Mouse (Mus musculus) spleen, adult 12 weeks (tissue): ENCODE measurements at regions not wholly inside any gene's neighbourhood (a gene's known extent, or its start where the extent isn't known, plus 50 kb on each side); places are given as distances from the start of the nearest gene placed in this dataset.

Experiments used
- DNase-seq: peaks from one replicate; pipeline ENCODE4 v3.0.0; 2022; ENCODE audit warnings: low spot score

DNA sequence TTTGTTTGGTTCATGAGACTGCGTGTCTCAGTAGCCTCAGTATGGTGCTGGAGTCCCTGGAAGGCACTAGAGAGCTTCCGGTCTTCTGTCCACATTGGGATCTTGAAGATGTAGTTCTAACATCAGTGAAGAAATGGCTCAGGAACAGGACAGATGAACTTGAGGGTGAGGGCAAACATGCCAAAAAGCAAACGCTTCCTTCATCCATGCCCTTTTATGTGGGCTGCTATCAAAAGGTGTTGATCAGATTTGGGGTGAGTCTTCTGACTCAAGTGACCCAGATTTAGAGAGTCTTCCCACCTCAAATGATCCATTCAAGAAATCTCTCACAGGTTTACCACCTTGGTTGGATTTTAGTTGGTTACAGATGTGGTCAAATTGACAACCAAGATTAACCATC, 304.1 kb upstream of the Klf3 start:
- no peak for DNase-seq

DNA sequence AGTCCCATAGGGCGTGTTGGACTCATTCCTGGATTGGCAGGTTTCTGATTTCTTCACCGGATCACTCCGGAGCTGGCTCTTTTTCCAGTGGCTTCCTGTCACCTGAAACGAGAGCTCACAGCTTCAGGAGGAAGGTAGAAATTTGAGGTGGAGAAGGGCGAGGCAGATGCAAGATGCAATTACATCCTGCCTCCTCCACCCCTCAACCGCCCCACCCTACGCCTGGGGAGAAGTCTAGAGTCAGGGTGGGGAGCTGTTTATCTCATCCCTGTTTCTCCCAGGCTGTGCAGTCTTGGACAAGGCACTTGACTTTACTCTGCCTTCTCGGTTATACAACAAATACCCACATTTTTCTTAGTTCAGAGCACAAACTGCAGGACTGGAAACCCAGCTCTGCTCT, 302.8 kb upstream of the Klf3 start:
- DNase-seq = peak; percentile 41

DNA sequence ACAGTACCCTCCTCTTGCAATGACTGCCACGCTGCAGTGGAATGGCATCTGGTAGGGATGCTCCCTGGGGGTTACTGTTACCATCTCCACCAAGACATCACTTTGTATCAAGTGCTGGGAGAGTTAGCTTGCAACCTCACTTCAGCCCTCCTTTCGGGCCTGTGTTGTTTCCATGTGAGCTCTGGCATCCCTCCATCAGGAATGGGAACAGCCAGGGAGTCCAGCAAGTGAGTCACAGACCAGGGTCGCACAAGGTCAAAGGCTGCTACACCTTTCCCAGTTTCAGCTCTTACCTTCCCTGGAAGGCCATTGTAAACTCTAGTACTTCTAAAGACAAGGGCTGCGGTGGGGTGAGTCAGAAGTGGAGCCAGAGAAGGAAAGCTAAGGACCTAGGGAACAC, 302.3 kb upstream of the Klf3 start:
- no peak for DNase-seq

DNA sequence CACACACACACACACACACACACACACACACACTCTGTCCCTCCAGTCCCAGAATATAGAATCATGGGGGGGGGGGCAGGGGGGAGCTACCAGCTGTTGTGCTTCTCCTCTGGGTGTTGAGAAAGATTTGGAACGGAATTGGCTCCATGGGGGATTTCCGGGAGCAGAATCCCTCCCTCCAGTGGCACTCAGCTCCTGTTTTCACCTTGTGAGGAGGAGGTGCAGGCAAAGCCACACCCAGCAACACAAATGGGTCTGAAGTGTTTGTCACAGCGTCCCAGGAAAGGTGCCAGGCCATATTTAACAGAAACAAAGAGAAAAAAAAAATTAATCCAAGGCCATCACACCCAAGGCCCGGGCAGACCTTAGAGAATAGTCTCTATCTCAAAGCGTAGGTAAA, 301.4 kb upstream of the Klf3 start:
- DNase-seq = no peak

DNA sequence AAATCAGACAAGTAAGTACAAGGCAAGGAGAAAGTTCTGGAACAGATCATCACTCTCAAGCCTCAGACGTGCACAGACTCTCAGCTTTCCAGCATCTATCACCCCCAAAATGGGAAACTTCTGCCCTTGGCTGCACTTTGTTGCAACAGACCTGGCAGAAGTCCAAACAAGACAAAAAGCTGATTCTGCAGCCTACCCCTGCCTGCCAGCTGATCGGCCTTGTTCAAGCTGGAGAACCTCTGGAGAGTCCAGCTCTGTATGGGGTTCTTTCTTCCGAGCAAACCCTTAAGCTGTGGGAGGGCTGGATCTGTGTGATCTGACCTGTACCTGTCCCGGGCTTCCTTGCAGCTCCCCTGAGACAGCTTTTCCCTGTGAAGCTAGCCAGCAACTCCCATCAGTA, 299.7 kb upstream of the Klf3 start:
- DNase-seq = no peak

DNA sequence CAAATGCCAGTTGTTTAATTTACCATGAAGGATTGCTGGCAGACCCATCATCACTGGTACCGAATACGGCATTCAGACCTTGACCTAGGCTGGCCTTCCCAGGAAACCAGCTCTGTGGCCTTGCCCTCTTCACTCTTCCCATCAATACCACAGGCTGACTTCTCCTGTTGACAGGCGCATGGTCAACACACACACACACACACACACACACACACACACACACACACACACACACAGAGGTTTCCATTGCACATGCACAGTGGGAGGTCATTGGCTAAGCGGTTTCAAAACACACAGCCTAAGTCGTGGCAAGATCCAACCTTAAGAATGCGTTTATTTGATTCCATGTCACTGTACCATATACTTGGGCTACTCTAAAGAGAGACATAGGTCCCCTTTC, 298.7 kb upstream of the Klf3 start:
- DNase-seq = no peak

DNA sequence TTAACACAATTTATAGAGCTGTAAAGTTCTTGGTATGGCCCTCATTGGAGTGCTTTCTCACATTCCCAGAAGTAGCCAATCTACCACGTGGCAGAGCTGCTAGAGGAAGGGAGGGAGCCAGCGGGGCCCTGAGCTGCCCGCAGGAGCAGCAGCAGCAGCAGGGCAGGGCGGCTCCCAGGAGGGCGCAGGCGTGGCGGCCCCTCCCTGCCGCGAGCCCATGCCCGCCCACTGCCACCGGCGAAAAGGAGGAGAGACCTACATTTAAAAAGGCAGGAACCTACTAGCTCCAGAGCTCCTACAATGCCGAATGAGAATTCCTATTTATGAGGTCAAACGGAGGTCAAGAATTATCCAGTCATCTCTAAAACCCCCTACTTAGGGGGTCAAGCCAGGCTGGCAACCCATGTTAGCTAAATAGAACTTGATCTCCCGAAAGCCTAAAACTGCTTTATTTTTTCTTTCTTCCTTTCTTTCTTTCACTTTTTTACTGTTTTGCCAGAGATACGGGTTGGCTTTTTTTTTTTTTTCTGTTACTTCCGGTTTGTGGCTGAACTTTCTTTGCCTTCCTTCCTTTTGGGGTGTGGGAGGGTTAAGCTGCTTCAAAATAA, 297.9 kb upstream of the Klf3 start:
- DNase-seq = peak; percentile 74

DNA sequence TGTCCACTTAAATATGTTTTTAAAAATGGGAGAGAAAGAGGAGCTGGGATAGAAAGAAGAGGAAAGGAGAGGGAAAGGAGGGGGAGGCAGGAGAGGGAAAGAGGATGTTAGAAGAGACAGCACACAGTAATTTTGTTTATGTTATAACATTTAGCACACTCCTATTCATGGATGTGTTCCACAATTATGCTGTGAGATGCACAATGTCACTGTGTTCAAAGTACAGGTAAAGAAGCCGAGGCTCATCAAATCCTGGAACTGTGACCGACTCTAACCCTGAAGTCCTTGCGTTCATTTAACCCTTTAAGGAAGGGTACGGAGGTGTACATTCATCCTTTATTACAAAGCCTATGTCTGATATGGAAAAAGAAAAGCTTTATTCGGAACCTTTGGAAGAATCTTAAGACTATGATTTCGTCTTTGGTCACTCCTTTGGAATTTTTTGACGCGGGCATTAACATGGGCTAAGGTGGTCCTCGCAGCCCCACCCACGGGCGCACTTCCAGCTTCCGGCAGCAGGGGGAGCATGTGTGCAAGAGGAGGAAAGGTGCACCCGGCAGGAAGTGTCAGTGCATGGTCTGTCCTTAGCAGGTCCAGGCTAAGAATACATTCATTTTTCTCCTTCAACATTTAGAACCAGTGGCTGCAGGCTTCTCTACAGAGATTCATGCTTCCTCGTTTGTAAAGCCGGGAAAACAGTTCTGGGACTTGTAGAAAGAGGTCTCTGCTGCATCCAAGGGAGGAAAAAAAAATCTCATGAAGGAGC, 297.2 kb upstream of the Klf3 start:
- DNase-seq = peak; percentile 82

DNA sequence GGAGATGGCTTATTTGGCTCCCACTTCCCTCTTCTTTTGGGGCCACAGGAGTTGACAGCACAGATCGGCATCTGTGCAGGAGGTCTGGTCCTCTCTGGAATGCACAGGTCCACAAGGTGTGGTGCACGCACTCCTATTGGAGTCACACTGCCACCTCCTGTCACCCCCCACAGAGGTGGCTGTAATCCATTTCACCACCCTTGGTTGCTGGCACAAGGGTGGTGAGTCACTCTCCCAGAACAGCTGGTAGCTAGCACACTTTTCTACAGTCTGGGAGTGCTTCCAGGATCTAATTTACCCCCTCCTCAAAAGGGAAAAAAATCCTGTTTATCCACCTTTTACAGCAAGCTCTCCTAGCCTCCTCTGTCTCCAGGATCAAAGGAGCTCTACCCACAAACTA, 294.6 kb upstream of the Klf3 start:
- no peak for DNase-seq

DNA sequence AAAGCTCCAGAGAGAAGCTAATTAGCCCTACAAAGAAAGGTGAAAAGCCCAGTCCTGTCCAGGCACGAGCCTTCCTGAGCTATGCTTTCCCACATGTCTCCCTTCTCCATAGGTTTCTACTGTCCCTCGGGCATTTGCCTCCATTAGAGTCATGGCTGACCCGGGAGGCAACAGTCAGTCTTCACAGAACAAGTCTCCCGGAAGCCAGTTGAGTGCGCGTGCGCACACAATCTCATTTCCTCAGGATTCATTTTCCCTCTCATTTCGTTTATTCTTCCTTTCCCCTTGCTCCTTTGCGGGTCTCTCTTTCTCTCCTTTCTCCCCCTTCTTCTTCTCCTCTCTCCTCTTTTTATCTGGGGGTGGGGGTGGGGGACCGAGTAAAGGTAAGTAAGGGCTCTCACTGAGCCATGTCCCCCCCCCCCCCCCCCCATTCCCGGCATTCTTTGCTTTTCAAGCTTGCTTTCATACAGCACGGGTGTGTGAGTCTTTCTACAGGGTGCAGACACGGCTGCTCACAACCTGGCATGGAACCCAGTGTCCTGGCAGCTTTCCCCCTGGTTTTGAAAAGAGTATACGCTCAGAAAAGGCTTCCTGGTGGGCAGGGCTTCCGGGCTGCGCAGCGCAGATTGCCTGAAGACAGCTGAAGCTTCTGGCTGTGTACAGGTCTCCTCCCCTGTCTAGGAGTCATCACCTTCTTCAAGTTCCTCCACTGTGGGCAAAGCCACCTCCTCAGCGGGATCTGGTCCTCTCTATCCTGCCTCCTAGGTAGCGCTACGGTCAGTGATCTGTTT, 289.8 kb upstream of the Klf3 start:
- DNase-seq = no peak

DNA sequence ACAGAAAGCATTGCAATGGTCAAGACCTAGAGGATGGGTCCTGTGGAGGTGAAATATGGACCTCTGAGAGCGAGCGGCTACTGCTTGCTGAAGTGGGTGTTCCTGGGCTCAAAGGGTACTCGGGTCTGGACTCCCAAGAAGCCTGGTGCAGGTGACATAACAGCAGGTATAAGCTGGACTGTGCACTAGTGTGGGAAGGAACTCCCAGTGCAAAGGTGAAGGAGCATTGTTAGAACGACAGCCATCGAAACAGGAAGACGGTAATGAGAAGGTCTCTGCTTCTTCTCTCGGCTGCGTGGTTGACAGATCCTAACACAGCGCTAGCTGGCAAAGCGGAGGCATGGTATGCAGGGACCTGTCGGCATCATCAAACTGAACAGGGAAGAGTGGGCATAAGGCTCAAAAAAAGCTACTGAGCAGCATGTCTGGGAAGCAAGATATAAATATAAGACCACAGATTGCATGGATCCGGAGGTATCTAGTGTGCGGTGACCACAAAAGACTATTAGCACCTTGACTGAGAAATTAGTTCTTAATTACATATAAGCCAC, 287.0 kb upstream of the Klf3 start:
- no peak for DNase-seq

DNA sequence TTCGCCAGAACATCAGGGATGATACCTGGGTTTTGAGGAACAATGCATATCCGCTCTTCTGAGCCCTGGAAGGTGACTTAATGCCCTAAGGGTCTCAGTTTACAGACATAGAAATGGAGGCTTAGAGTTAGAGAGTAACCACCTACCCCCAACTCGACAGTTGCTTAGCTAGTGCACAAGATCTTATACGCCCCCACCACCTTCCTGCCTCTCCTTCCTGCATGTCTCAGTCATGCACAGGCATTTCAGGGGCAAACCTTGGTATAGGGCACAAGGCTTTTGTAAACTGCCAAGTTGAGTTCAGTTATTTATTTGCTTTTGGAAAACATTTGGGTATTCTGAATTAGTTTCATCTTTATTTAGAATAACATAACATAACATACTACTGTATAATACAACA, 285.9 kb upstream of the Klf3 start:
- no peak for DNase-seq

DNA sequence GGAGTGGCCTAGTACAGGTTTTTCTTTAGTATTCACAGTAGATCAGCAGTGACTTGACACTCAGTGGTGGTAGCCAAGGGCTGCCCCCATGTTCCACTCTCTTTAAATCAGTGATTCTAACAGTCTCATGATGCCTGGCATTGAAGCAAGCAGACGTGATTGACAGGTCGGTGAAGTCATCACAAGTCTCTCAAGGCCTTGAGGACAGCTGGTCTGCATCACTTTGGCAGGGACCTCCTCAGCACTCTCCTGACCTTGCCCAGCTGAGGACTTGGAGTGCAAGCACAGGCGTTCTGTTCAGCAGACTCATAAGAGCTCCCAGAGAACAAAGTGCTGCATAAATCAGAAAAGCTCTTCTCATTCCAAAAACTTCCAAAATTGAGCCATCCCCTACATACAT, 285.4 kb upstream of the Klf3 start:
- no peak for DNase-seq

DNA sequence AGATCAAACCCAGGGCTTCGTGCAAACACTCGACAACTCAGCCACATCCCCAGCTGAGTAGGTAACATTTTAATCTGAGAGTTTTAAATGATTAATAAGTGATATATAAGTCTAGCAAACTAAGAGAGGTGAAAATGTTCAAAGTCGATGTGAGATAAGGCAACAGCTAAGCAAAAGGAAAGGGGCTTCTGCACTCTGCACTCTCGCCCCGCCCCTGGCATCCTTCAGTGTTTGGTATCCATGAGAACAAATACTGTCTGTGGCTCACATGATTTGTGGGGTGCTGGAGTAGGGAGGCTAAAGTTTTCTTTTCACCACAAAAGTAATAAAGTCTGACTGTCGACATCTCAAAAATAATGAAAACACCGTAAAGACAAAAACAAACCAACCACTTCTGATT, 284.2 kb upstream of the Klf3 start:
- no peak for DNase-seq

DNA sequence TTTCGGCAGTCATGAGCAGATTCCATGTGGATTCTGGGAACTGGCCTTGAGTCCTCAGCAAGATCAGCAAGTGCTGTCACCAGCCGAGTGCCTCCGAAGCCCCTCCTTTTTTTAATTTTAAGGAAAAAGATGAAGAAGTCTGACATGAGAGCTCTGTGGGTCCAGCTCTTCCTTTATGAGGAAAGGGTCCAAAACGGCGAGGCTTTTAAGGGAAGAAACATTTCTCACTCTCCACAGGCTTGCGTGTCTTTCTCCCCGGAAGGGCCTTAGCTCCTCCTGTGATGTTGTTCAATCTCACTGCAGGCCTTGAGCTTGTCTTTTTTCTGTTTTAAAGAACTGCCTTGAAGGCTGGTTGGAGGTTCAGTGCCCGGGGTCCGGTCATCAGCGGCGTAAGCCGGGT, 283.5 kb upstream of the Klf3 start:
- DNase-seq = no peak

DNA sequence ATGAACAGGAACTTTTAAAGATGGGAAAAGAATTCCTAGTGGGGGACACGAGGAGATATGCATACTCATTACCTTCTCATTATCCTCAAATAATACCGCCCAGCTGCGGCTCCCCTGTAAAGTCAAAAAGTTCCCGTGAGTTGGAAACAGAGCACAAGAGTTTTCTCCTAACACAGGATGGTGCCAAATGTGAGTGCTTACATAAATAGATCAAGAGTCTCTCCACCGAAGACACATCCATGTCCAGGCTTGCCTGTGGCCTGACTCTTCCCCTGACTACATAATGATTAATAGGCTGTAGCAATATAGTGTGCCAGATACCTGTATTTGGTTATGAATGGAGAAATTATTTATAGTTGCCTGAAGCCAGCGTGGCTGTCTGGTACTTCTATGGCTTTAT, 281.8 kb upstream of the Klf3 start:
- DNase-seq = no peak

DNA sequence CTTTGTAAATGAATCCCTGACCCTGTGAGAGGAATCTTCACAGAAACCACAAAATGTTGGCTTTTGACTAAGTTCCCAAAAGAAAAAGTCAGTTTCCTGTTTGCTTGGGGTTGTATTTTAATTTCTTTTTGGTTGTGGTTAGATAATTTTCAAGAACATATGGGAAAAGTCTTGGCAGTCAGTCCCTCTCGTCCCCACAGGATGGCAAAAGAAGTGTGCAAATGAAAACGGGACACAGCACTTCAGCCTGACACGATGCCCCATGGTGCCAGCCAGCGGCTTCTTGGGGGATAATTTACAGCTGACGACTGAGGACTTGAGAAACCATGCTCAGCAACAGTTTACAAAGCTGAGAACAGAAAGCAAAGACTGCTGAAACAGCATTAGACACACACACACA, 281.2 kb upstream of the Klf3 start:
- no peak for DNase-seq

DNA sequence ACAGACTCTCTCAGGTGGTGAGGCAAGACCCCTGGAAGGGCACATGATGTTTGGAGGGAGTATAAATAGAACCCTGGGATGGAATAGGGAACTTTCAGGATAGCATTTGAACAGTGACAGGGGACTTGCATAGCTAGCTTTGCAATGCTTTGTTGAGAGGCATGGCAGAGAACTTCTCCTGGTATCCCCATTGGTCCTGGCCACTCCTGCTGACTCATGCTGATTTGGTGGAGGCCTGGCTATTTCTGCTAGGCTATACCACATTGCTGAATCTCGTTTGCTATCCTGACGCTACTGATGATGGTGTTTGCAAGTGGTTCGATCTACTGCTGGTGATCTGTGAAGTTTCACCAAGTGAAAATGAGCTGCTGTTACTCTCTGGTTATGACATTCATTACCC, 276.7 kb upstream of the Klf3 start:
- no peak for DNase-seq

DNA sequence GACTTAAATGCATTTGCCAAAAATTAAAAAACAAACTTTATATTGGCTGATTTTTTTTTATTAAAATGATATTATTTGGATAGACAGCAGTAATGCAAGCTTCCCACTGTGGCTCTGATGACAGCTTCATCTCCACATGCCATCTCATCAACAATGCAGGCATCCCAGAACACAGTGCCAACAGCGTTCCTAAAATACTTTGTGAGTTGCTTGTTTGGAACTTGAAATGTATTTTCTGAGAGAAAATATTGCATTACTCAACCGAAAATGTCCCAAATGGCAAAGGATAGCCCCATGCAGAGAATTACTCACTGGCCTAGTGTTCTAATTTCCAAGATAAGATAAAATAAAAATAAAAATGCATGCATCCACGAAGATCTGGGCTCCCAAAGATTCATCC, 275.2 kb upstream of the Klf3 start:
- no peak for DNase-seq

DNA sequence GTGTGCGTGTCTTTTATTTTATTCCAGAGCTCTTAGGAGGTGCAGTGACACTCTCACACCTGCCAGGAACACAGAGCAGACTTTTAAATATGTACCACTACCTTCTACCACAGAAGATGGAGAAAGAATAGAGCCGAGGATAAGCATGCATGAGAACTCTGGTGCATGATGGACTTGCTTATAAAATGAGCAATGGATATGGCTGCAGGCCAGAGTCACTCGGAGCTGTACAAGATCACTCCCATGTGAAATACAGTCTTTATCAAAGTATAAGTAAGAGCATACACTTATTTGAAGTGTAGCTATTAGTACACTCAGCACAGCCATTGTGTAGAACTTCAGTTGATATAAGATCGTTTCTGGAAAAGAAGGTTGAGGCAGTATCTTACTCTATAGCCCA, 268.8 kb upstream of the Klf3 start:
- no peak for DNase-seq

DNA sequence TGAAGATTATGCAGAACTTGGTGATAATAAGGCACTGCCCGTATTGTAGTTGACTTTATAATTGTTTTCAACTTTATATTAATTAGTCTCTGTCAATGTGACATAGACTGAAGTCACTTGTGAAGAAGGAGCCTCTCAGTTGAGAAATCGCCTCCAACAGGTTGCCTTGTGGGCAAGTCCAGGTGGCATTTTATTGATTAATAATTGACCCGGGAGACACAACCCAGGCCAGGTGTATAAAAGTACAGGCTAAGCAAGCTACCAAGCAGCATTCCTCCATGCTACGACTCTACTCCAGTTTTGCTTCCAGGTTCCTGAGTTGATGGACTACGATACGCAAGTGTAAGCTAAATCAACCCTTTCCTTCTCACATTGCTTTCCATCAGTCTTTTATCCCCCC, 268.2 kb upstream of the Klf3 start:
- no peak for DNase-seq

DNA sequence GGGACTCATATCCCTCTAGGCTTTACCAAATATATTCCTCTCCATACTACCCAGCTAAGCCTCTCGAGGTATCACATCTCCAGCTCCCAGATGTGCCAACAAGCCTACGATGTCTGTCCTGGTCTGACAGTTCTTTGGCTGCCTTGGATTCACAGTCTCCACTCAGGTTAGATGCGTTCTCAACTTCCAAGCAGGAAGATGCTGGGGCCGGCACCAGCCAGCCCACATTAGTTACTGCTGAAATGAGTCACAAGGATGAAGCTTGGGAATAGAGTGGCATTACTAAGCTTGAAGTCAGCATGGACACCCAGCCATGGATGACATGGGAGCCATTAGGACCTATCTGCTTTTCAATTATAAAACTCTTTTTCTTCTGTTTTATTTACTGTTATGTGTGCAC, 267.6 kb upstream of the Klf3 start:
- DNase-seq = no peak
